ENCODE assay signal across 9 mouse cellular contexts in the genomic region with DNA sequence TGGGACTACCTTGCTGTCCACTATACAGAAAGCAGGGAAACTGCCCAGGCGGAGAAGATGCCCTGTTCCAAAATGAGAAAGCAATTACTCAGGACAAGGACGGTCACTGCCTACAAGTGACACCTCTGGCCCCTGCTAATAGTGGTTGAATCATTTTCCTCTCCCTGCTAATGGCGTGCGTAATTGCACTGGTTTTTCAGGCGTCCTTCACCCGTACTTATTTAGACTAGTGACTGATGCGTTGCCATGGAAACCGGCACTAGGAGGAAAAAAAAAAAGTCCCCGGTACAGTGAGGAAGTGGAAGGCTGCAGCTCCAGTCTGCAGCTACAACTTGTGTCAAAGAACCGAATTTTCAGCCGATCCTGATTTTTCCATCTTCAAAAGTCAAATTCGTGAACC.
DNase-seq lines count a peak whose midpoint lies in the region; ATAC-seq and TF ChIP-seq lines count a peak whose summit lies in the region.
"Had no signal": no experiment of that assay in that cellular context is flagged by ENCODE, and none has a peak within 500 bp of the region (broad histone marks: within the 10 kb centered on the region; RNA-seq: fewer than 3 reads in every experiment).

No protein-coding gene starts in this region.

- no peak overlapping the region for H3K27ac ChIP-seq in gastrocnemius, adult 2 months
- no peak overlapping the region for H3K27ac ChIP-seq in embryonic facial prominence, embryonic 10.5 days (replicated peaks)
- peak overlapping the region; percentile 84 for H3K27ac ChIP-seq in layer of hippocampus, adult 2 months
- H3K27ac ChIP-seq in neural tube, embryonic 12.5 days, result no peak overlapping the region
- H3K27ac ChIP-seq in liver, embryonic 11.5 days (ENCODE audit: low read depth, low read length), result no peak overlapping the region
- H3K27ac ChIP-seq: lung, embryonic 15.5 days had no signal

- no peak overlapping the region for H3K4me3 ChIP-seq in gastrocnemius, adult 2 months
- no peak overlapping the region for H3K4me3 ChIP-seq in embryonic facial prominence, embryonic 10.5 days
- peak overlapping the region; percentile 53 for H3K4me3 ChIP-seq in layer of hippocampus, adult 2 months
- H3K4me3 ChIP-seq in neural tube, embryonic 12.5 days, result no peak overlapping the region
- H3K4me3 ChIP-seq in liver, embryonic 11.5 days (ENCODE audit: low read depth, low read length), result no peak overlapping the region
- H3K4me3 ChIP-seq: lung, embryonic 15.5 days had no signal

- TF ChIP-seq CTCF in gastrocnemius, adult 2 months (IDR thresholded peaks at IDR 0.05), result no peak
- no peak for TF ChIP-seq CTCF in layer of hippocampus, adult 2 months (conservative IDR thresholded peaks at IDR 0.05)

- ATAC-seq in neural tube, embryonic 12.5 days (ENCODE audit: low FRiP score, low read depth), result no peak
- no peak for ATAC-seq in liver, embryonic 11.5 days (replicated peaks; ENCODE audit: low FRiP score)

- H3K4me2 ChIP-seq in neural tube, embryonic 12.5 days (replicated peaks), result peak overlapping the region; percentile 39
- no peak overlapping the region for H3K4me2 ChIP-seq in liver, embryonic 11.5 days
- H3K4me2 ChIP-seq: lung, embryonic 15.5 days had no signal

- H3K36me3 ChIP-seq in embryonic facial prominence, embryonic 10.5 days (replicated peaks), result no peaks in the 10 kb centered on the region
- H3K36me3 ChIP-seq in neural tube, embryonic 12.5 days, result no peaks in the 10 kb centered on the region
- no peaks in the 10 kb centered on the region for H3K36me3 ChIP-seq in liver, embryonic 11.5 days (ENCODE audit: control insufficient read depth, insufficient read depth, low read length)
- H3K36me3 ChIP-seq: lung, embryonic 15.5 days had no signal

- intact Hi-C loops in gastrocnemius, adult 2 months (cut with DNase I), result no loop called here
- intact Hi-C loops in heart, postnatal 25 days (cut with DNase I), result no loop called here

- peaks cover 58% of the 10 kb centered on the region for H3K4me1 ChIP-seq in embryonic facial prominence, embryonic 10.5 days
- peaks cover 26% of the 10 kb centered on the region for H3K4me1 ChIP-seq in neural tube, embryonic 12.5 days
- peaks cover 4% of the 10 kb centered on the region for H3K4me1 ChIP-seq in liver, embryonic 11.5 days (replicated peaks; ENCODE audit: control insufficient read depth, insufficient read depth, low read length)

- WGBS in embryonic facial prominence, embryonic 10.5 days, result 33% methylated on average over 12 of the region's 12 CpGs
- 25% methylated on average over 12 of the region's 12 CpGs for WGBS in neural tube, embryonic 12.5 days
- WGBS in liver, embryonic 11.5 days, result 43% methylated on average over 12 of the region's 12 CpGs

- 0 out of 2 replicates have a peak, but pooled peaks cover 11% of the 10 kb centered on the region for H3K27me3 ChIP-seq in embryonic facial prominence, embryonic 10.5 days (replicated peaks; ENCODE audit: low read depth, poor library complexity, severe bottlenecking)
- no peaks in the 10 kb centered on the region for H3K27me3 ChIP-seq in neural tube, embryonic 12.5 days (replicated peaks)
- H3K27me3 ChIP-seq in liver, embryonic 11.5 days (replicated peaks; ENCODE audit: control insufficient read depth, insufficient read depth, low read length), result no peaks in the 10 kb centered on the region
- H3K27me3 ChIP-seq: lung, embryonic 15.5 days had no signal

- peak; percentile 8 for DNase-seq in gastrocnemius, adult 2 months
- no peak for DNase-seq in gastrocnemius, postnatal 10 days
- DNase-seq in embryonic facial prominence, embryonic 10.5 days (ENCODE audit: low spot score), result peak; percentile 63
- peak; percentile 53 to 78 for DNase-seq in layer of hippocampus, adult 2 months (ENCODE audit: low spot score in 2 of 2)
- DNase-seq in heart, postnatal 25 days (ENCODE audit: low spot score), result no peak
- no peak for DNase-seq in spleen, adult 18-20 months
- no peak for DNase-seq in liver, embryonic 11.5 days (ENCODE audit: low spot score)

- H3K9ac ChIP-seq in neural tube, embryonic 12.5 days, result no peak overlapping the region
- no peak overlapping the region for H3K9ac ChIP-seq in liver, embryonic 11.5 days (ENCODE audit: low read depth, low read length)
- H3K9ac ChIP-seq: lung, embryonic 15.5 days had no signal

- no peaks in the 10 kb centered on the region for H3K9me3 ChIP-seq in embryonic facial prominence, embryonic 10.5 days
- H3K9me3 ChIP-seq in neural tube, embryonic 12.5 days, result no peaks in the 10 kb centered on the region
- no peaks in the 10 kb centered on the region for H3K9me3 ChIP-seq in liver, embryonic 11.5 days (ENCODE audit: control insufficient read depth, low read length)
- H3K9me3 ChIP-seq: lung, embryonic 15.5 days had no signal

Comparison
In these comparisons a context has a peak if more than half of its experiments do, and no peak if none do; other contexts are left out.
1. DNase-seq: peak in gastrocnemius, adult 2 months (single experiment), embryonic facial prominence, embryonic 10.5 days (single experiment) and layer of hippocampus, adult 2 months (2 of 2); none in gastrocnemius, postnatal 10 days (single experiment), heart, postnatal 25 days (single experiment), spleen, adult 18-20 months (0 of 2) and liver, embryonic 11.5 days (single experiment).